Mouse (Mus musculus) spleen, postnatal 0 days (tissue): ENCODE results near the gene Rps6ka4. TPM values are rescaled to one million over a fixed set of nuclear protein-coding genes. Genes with fewer than 3 reads are reported as not detected.

Source experiments
- polyA plus RNA-seq: library from polyadenylated mRNA; unstranded; fragments of >200 nt; fragmentation: Nextera tagmentation; extraction: Ambion mirVana; gene quantifications from 2 replicates; pipeline ENCODE4 v1.2.1, GENCODE M21; 2015

Rps6ka4 gene
- 11.4 and 13.0 TPM in 2 replicates for polyA plus RNA-seq

DNA sequence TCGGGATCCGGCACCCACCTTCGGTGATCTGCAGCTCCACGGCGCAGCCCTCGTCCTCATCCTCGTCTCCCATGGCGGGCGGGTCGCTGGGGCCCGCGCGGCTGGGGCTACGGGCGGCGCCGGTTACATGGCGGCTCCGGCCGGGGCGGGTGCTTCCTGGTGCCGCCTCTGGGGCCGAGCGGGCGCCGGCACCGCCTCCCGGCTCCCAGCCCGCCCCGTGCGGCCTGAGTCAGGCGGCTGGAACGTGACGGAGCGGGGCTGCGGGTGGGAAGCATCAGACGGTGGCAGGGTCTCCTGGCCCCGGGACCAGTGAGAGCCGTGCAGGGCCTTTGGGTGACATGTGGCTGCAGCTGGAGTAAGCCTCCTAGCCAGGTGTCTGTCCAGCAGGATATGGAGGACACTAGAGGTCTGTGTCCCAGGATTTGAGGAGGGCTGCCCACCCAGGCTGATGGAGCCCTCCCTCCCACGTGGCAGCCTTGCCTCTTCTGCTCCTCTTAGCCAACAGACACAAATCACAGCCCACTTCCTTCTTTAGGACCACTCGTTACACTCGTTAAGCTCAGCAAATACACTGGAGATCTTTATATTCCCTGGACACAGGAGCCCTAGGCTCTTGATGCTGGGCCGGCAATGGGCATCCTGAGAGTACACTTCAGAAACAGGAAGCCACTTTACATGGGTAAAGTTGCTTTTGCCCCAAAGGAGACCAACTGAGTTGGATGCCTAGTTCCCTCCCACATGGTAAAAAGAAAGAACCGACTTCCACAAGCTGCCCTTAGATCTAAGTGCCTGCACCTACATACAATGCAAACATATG is at the start of gene Rps6ka4:
Rps6ka4 (minus strand) TSS at position 162 of the 817 bp plus-strand sequence.

DNA sequence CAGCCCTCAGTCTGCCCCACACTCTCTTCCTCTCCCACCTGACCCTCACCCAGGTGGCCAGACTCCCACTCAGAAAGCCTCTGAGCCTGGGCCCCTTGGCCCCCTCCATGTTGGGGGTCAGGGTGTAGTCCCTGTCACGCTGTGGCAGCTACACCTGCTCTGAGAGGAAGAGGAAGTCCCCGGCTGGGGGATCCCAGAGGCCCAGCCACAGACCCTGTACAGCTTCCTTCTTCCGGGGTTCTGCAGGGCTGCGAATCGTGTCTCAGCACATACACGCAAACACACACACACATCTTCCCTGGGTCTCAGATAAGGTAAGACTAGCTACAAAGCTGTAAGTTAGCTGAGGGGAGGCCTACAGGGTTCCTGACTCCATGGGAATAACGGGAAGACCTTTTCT is 17.6 kb upstream of the Rps6ka4 start, which contains the start of gene Ccdc88b:
Ccdc88b (minus strand) TSS at position 181 of the 400 bp plus-strand sequence.

Other genes starting within 250 kb of the Rps6ka4 start
- gene Ccdc88b, start 17.6 kb upstream of the Rps6ka4 start, polyA plus RNA-seq, result 7.4 and 10.9 TPM in 2 replicates
- gene Trmt112, start 69.1 kb upstream of the Rps6ka4 start, polyA plus RNA-seq, result 127 and 129 TPM in 2 replicates
- gene Prdx5, start 69.5 kb upstream of the Rps6ka4 start, polyA plus RNA-seq, result 259 and 334 TPM in 2 replicates
- gene Esrra, start 81.2 kb upstream of the Rps6ka4 start, polyA plus RNA-seq, result 7.2 and 9.0 TPM in 2 replicates
- gene Catsperz, start 84.7 kb upstream of the Rps6ka4 start, polyA plus RNA-seq, result 1.2 and 2.1 TPM in 2 replicates
- gene Kcnk4, start 93.9 kb upstream of the Rps6ka4 start, polyA plus RNA-seq, result 0.20 and 0.28 TPM in 2 replicates
- gene Bad, start 101.2 kb upstream of the Rps6ka4 start, polyA plus RNA-seq, result 35.9 and 43.8 TPM in 2 replicates
- 11.0 and 14.9 TPM in 2 replicates for gene Gpr137, start 101.8 kb upstream of the Rps6ka4 start, polyA plus RNA-seq
- gene Ppp1r14b, start 134.3 kb upstream of the Rps6ka4 start, polyA plus RNA-seq, result 102 and 119 TPM in 2 replicates
- 10.4 and 13.6 TPM in 2 replicates for gene Plcb3, start 135.8 kb upstream of the Rps6ka4 start, polyA plus RNA-seq
- gene Fkbp2, start 139.9 kb upstream of the Rps6ka4 start, polyA plus RNA-seq, result 70.3 and 74.9 TPM in 2 replicates
- 14.6 and 17.7 TPM in 2 replicates for gene Vegfb, start 147.0 kb upstream of the Rps6ka4 start, polyA plus RNA-seq
- 14.3 and 18.0 TPM in 2 replicates for gene Dnajc4, start 151.9 kb upstream of the Rps6ka4 start, polyA plus RNA-seq
- gene Nudt22, start 155.5 kb upstream of the Rps6ka4 start, polyA plus RNA-seq, result 14.0 and 15.2 TPM in 2 replicates
- 3.2 and 3.7 TPM in 2 replicates for gene Trpt1, start 155.5 kb upstream of the Rps6ka4 start, polyA plus RNA-seq
- 123 and 124 TPM in 2 replicates for gene Fermt3, start 178.8 kb upstream of the Rps6ka4 start, polyA plus RNA-seq
- gene Stip1, start 199.3 kb upstream of the Rps6ka4 start, polyA plus RNA-seq, result 72.5 and 74.9 TPM in 2 replicates
- 7.3 and 8.6 TPM in 2 replicates for gene Macrod1, start 216.2 kb upstream of the Rps6ka4 start, polyA plus RNA-seq